Mouse (Mus musculus): Measurements from ENCODE around the gene Zdhhc11.
"Not testable (repeated sequence)": the region's sequence is repeated elsewhere in the genome, so short reads cannot be mapped to it uniquely, and the experiment has no call there.

Gene Zdhhc11

GRCm38 (mm10) chr13:74008216-74008615, 44.6 kb downstream of the Zdhhc11 start:
- peak; percentile 58 for DNase-seq

GRCm38 (mm10) chr13:74008948-74009718, 45.5 kb downstream of the Zdhhc11 start, which contains the start of gene Tppp:
Gene Tppp (plus strand): TSS chr13:74009407.
- peak; percentile 95 for DNase-seq

DNA sequence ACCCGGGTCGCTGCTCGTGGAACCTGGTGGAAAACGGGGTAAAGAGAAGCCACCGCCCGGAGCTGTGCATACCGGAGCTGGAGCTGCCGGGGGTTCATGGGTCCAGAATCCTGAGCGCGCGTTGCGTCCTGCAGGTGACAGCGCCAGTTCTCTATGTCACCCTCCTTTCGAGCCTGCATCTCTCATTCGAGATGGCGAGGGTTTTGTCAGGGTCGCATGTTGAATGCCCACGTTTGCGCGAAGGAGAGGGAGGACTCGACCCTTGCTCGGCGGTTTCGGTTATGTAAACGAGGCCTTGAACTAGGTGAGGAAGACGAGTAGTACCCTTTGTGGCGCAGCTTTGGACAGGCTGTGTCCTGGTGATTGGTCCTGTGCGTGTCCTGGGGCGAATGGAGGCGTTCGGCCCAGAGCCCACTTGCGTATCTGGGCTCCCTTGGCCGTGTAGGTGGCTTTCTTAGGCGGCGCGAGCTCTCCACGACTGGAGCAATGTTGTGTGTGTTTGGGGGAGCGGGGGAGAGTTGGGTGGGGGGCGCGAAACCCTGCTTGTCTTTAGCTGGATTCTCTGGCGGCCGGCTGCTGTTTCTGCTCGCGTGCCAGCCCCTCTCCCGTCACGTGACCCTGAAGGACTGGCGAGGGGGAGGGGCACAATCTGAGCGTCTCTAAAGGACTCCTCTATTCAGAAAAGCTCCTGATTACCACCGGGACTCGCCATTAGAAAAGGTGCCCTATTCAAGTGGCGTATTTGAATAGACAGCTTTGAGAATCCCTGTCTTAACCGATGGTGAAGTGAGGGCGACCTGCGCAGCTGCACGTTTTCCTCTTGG, 46.4 kb downstream of the Zdhhc11 start:
- peak; percentile 88 for DNase-seq

GRCm38 (mm10) chr13:74010678-74011077, 47.0 kb downstream of the Zdhhc11 start:
- peak; percentile 73 for DNase-seq

DNA sequence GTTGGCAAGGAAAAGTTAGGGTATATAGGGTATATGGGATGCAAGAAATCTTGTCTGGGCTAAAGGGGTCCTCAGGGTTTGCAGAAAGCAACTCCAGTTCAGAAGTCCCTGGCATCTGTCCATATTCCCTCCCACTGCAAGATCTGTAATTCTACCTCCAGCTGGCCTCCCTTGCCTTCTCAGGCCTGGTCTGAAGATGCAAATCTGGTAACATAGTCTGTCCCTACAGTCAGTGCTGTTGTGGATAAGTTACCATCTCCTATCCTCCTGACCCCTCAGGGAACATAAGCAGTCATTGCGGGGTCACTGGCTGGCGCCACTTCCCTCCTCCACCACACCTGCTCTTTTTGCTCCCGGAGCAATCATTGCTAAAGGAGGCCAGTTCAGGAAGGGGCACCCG, 52.3 kb downstream of the Zdhhc11 start:
- no peak for DNase-seq

DNA sequence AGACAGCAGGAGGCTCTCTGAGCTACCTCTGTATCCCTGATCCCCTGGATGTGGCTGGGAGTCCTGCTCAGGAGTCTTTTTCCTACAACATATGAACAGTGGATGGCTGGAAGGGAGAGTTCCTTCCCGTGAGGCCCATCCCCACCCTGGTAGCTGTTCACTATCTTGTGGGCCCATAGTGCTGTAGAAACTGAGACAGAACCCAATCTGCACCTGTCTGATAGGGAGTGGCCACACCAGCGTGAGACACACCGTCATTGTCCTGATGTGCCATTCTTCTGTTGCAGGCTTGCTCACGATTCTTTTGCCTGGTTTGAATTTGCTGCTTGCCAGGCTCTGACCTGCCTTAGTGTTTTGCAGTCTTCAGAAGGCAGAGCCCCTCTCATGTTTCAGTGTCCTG, 53.8 kb downstream of the Zdhhc11 start:
- DNase-seq, result no peak

GRCm38 (mm10) chr13:74019006-74019405, 55.4 kb downstream of the Zdhhc11 start:
- not testable (repeated sequence) for DNase-seq

DNA sequence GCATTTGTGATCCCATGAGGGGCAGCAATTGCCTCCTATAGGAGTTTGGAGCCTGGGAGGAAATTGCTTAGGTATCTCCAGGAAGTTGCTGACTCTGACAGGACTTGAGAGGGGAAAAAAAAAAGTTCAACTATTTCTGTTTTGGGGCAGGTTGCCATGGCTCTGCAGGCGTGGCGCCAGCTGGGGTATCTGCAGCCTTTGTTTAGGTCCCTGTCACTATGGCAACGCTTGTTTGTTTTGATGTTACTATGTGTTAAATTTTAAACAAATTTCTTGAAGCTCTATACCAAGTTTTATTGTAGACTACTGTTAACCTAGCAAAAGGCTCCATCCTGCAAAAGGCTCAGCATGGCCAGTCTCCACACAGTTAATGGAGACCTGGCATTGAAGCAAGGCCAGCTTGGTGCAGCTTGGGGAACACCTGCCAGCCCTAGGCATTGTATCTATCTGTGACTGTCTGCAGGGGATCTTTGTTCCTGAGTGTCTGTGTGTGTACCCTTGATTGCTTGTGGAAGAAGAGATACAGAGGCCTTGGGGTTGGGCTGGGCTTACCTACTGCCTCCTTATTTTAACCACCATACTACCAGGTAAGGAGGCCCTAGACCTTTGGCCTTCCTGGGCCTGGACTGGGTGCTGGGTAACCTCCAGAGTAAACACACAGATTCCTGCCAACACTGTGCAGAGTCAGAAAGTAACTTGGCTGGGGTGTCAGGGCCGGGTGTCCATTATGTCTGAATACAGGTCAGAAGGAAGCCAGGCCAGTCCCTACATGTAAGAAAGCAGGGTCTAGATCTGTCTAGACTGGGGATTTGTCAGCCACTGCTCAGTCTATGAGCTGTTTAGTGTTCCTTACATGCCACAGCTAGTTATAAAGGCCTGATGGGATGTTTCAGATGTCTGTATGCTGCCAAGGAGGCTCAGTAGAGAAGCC, 61.8 kb downstream of the Zdhhc11 start:
- DNase-seq, result peak; percentile 58

GRCm38 (mm10) chr13:74026215-74026614, 62.6 kb downstream of the Zdhhc11 start:
- DNase-seq, result peak; percentile 67

- DNase-seq, result no peak
Measured at GRCm38 (mm10) chr13:74028116-74028515, 64.5 kb downstream of the Zdhhc11 start.

- DNase-seq, result no peak
Measured at GRCm38 (mm10) chr13:74029013-74029412, 65.4 kb downstream of the Zdhhc11 start.

- DNase-seq, result no peak
Measured at GRCm38 (mm10) chr13:74030691-74031090, 67.0 kb downstream of the Zdhhc11 start.

GRCm38 (mm10) chr13:74031133-74031532, 67.5 kb downstream of the Zdhhc11 start:
- no peak for DNase-seq

- DNase-seq, result no peak
Measured at GRCm38 (mm10) chr13:74034756-74035155, 71.1 kb downstream of the Zdhhc11 start.

DNA sequence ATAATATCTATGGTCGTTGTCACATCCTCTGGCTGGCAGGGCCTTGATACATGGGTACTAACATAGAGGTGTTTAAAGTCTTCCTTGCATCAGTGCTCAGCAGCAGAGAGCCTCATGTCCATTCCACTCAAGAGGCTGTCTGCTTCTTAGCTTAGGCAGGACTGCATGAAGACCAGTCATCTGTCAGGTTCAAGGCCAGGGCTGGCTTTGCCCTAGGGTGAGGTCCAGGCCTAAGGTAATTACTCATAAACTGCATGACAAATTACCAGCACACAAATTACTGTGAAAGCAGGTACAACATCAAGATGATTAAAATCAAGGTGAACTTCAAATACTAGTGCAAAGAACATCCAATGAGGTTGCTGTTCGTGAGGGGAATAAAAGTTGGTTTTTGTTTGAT, 72.1 kb downstream of the Zdhhc11 start:
- DNase-seq, result no peak

DNA sequence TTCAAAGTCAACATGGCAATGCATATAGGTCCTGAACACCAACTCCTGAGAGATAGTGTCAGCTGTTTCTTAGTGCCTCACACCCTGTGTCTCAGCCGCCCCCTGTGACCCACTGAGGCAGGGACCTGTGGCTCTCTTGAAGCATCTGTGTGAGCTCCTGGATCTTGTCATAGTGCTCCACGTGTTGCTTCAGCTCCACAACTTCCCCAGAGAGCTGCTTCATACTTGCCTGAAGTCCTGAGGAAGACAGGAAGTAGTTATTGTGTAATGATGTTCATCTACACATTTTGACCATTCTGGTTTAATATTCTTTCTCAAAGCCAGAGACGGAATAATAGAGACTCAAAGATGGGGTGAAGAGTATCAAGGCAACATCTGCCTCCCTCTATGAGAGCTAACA, 76.3 kb downstream of the Zdhhc11 start:
- no peak for DNase-seq

Measured in cerebellum, adult 9-10 months (tissue).